Mouse (Mus musculus): Measurements from ENCODE around the gene Selenom. TPM values are rescaled to one million over a fixed set of nuclear protein-coding genes. Genes with fewer than 3 reads are reported as not detected.
A peak's percentile ranks its signal among the peaks of the same experiment; 100 is the strongest.

Selenom gene
- polyA plus RNA-seq, 1 experiment from 2014 or later = 42.0 TPM

- peaks cover 7% of the 10 kb centered on the region; the same call in 1 of the 2 replicates for H3K4me1 ChIP-seq (ENCODE audit: control insufficient read depth, insufficient read depth, low read length)
- H3K9ac ChIP-seq (ENCODE audit: low read length) = peak overlapping the region; percentile 55; the same call in 1 of the 2 replicates
- 55% methylated on average over 13 of the region's 13 CpGs for WGBS
- 0 out of 2 replicates have a peak, but pooled peaks cover 10% of the 10 kb centered on the region for H3K36me3 ChIP-seq (ENCODE audit: control insufficient read depth, insufficient read depth, low read length)
- no peak for DNase-seq (ENCODE audit: low spot score)
- H3K9me3 ChIP-seq (replicated peaks; ENCODE audit: control insufficient read depth, low read length) = no peaks in the 10 kb centered on the region
- H3K27ac ChIP-seq (ENCODE audit: low read depth, low read length) = no peak overlapping the region
- 0 out of 2 replicates have a peak, but pooled peaks cover 12% of the 10 kb centered on the region for H3K27me3 ChIP-seq (replicated peaks; ENCODE audit: control insufficient read depth, insufficient read depth, low read length)
- H3K4me3 ChIP-seq (ENCODE audit: low read depth, low read length) = peak overlapping the region; percentile 28
- no peak for ATAC-seq
- peak overlapping the region; percentile 65 for H3K4me2 ChIP-seq (ENCODE audit: low read length)
Observed at GRCm38 (mm10) chr11:3517846-3518732, 3.6 kb downstream of the Selenom start.

DNA sequence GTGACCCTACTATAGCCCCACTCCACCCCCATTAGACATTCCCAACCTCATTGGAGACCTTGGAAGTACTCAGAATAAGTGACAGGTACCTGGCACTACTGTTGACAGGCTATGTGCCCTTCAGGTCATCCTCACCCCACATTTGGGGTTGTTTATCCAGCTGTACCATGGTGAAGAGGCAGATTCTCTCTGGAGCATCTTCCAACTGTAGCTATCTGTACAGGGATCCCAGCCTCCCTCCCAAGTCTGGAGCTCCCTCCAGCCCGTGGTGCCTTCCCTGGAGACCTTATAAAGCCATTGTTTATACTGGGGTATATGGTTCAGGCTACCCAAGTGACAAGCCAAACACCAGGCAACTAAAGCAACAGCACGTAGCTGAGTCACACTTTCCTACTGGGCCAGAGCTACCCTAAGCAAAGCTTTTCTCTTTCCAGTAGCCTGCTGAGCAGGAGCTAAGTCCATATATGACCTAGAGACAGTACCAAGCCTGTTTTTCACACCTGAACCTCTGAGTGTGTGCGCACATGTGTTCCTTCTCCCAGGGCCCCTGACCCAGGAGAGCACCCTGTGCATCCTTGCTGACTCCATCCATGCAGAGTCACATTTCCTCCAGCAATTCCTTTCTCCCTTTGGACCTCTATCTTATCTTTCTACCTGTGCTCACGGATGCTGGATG lies 4.7 kb downstream of the Selenom start:
- Histone ChIP-seq H3K9me3 (replicated peaks; ENCODE audit: control insufficient read depth, low read length) (no peaks in the 10 kb centered on the region), H3K27me3 (replicated peaks; ENCODE audit: control insufficient read depth, insufficient read depth, low read length) (0 out of 2 replicates have a peak, but pooled peaks cover 12% of the 10 kb centered on the region), H3K9ac (ENCODE audit: low read length) (no peak overlapping the region), H3K27ac (ENCODE audit: low read depth, low read length) (no peak overlapping the region), H3K4me3 (ENCODE audit: low read depth, low read length) (no peak overlapping the region), H3K36me3 (ENCODE audit: control insufficient read depth, insufficient read depth, low read length) (peaks cover 15% of the 10 kb centered on the region; the same call in 1 of the 2 replicates), H3K4me2 (ENCODE audit: low read length) (no peak overlapping the region), H3K4me1 (ENCODE audit: control insufficient read depth, insufficient read depth, low read length) (peaks cover 7% of the 10 kb centered on the region; the same call in 1 of the 2 replicates)
- WGBS = 76% methylated on average over 4 of the region's 4 CpGs
- ATAC-seq = no peak
- DNase-seq (ENCODE audit: low spot score) = no peak

DNA sequence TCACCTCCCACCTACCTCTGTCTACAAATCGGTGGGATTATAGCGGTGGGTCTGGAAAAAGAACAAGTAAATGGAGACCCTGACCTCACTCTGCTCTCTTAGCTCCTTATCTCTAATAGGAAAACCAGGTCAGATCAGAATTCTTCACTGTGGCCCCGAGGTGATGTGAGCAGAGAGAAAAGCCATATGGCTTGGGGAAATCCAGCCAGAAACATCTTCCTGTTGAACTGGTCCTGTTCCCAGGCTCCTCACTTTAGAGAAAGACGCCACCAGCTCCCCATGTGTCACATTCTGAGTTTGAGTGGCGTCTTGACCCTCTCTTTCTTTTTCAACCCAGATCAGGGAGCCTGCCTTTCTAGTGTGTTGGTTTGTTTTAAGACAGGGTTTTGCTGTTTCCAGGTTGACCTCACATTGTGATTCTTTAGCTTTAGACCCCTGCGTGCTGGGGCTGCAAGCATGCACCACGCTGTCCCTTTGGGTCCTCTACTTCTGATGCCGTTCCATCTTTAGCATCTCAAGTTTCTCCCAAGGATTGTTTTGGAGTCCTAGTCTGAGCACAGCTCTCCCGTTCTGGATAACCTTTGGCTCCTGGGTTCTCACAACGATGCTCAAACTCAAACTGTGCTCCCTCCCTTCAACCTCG lies 5.4 kb downstream of the Selenom start:
- Histone ChIP-seq H3K9ac (ENCODE audit: low read length) (no peak overlapping the region), H3K36me3 (ENCODE audit: control insufficient read depth, insufficient read depth, low read length) (peaks cover 21% of the 10 kb centered on the region), H3K4me1 (ENCODE audit: control insufficient read depth, insufficient read depth, low read length) (peaks cover 7% of the 10 kb centered on the region; the same call in 1 of the 2 replicates), H3K4me2 (ENCODE audit: low read length) (no peak overlapping the region), H3K4me3 (ENCODE audit: low read depth, low read length) (no peak overlapping the region), H3K27me3 (replicated peaks; ENCODE audit: control insufficient read depth, insufficient read depth, low read length) (0 out of 2 replicates have a peak, but pooled peaks cover 12% of the 10 kb centered on the region), H3K27ac (ENCODE audit: low read depth, low read length) (no peak overlapping the region), H3K9me3 (replicated peaks; ENCODE audit: control insufficient read depth, low read length) (no peaks in the 10 kb centered on the region)
- 86% methylated on average over 11 of the region's 11 CpGs for WGBS
- ATAC-seq (no peak), DNase-seq (ENCODE audit: low spot score) (no peak)

DNA sequence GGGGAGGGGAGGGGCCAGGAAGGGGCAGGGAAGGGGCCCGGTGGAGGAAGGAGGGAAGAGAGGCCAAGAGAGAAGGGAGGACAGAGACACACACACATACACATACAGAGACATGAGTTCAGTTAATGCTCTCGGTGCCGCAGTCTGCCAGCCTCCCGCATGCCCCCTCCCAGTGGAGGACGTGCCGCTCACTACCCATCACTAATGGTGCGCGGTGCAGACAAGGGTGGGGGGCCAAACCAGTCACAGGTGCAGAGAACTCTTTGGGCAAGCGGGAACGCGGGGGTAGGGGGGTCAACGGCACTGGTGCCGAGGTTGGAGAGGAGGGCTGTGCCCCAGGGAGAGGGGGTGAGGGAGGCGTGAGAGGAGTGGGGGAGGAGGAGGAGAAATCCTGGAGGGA lies 6.4 kb downstream of the Selenom start:
- no peak for DNase-seq (ENCODE audit: low spot score)
- 0 out of 2 replicates have a peak, but pooled peaks cover 11% of the 10 kb centered on the region for H3K27me3 ChIP-seq (replicated peaks; ENCODE audit: control insufficient read depth, insufficient read depth, low read length)
- WGBS = 82% methylated on average over 14 of the region's 14 CpGs
- H3K4me2 ChIP-seq (ENCODE audit: low read length) = no peak overlapping the region
- no peak overlapping the region for H3K27ac ChIP-seq (ENCODE audit: low read depth, low read length)
- no peak for ATAC-seq
- peaks cover 3% of the 10 kb centered on the region; the same call in 1 of the 2 replicates for H3K4me1 ChIP-seq (ENCODE audit: control insufficient read depth, insufficient read depth, low read length)
- H3K36me3 ChIP-seq (ENCODE audit: control insufficient read depth, insufficient read depth, low read length) = peaks cover 28% of the 10 kb centered on the region
- H3K9ac ChIP-seq (ENCODE audit: low read length) = no peak overlapping the region
- no peaks in the 10 kb centered on the region for H3K9me3 ChIP-seq (replicated peaks; ENCODE audit: control insufficient read depth, low read length)
- H3K4me3 ChIP-seq (ENCODE audit: low read depth, low read length) = no peak overlapping the region

- WGBS = 91% methylated on average over 23 of the region's 23 CpGs
- H3K36me3 ChIP-seq (ENCODE audit: control insufficient read depth, insufficient read depth, low read length) = peaks cover 34% of the 10 kb centered on the region
- H3K9ac ChIP-seq (ENCODE audit: low read length) = no peak overlapping the region
- DNase-seq (ENCODE audit: low spot score) (no peak), ATAC-seq (no peak)
- H3K9me3 ChIP-seq (replicated peaks; ENCODE audit: control insufficient read depth, low read length) = no peaks in the 10 kb centered on the region
- H3K4me2 ChIP-seq (ENCODE audit: low read length) = no peak overlapping the region
- H3K4me1 ChIP-seq (ENCODE audit: control insufficient read depth, insufficient read depth, low read length) = peaks cover 3% of the 10 kb centered on the region; the same call in 1 of the 2 replicates
- no peak overlapping the region for H3K27ac ChIP-seq (ENCODE audit: low read depth, low read length)
- no peak overlapping the region for H3K4me3 ChIP-seq (ENCODE audit: low read depth, low read length)
- 0 out of 2 replicates have a peak, but pooled peaks cover 6% of the 10 kb centered on the region for H3K27me3 ChIP-seq (replicated peaks; ENCODE audit: control insufficient read depth, insufficient read depth, low read length)
Observed at GRCm38 (mm10) chr11:3521339-3522224, 7.1 kb downstream of the Selenom start.

DNA sequence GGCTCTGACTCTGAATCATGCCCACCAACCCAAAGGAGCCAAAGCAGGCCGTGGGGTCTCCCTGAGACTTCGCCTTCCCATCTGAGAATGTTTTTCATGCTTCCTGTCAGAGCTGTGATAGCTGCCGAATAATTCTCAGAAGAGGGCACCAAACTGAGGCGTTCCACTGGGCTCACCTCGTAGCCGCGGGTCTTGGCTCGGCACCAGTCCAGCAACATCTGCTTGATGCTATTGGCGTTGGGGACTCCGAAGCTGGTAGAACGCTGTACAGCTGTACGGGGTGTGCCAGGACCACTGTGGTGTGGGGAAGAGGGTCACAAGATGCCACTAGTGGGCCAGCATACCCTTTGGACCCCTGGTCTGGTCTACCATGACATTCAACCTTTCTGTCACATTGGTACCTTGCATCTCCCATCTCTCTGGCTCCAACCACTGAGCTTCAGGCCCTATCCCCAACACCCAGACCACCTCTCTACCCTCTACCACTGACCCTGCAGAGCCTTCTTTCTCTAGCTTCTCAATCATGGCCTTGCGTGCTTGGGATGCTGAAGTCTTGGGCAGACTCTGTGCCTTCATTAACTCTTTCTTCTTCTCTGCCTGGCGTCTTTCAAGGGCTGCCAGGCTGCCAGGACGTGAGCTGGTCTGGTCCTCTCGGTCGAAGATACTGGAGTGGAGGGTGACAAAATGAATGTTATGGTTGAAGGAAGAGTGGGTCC lies 8.0 kb downstream of the Selenom start:
- Histone ChIP-seq H3K9ac (ENCODE audit: low read length) (no peak overlapping the region), H3K4me3 (ENCODE audit: low read depth, low read length) (no peak overlapping the region), H3K4me2 (ENCODE audit: low read length) (no peak overlapping the region), H3K36me3 (ENCODE audit: control insufficient read depth, insufficient read depth, low read length) (peaks cover 38% of the 10 kb centered on the region), H3K27me3 (replicated peaks; ENCODE audit: control insufficient read depth, insufficient read depth, low read length) (0 out of 2 replicates have a peak, but pooled peaks cover 6% of the 10 kb centered on the region), H3K4me1 (ENCODE audit: control insufficient read depth, insufficient read depth, low read length) (peaks cover 3% of the 10 kb centered on the region; the same call in 1 of the 2 replicates), H3K9me3 (replicated peaks; ENCODE audit: control insufficient read depth, low read length) (no peaks in the 10 kb centered on the region), H3K27ac (ENCODE audit: low read depth, low read length) (no peak overlapping the region)
- DNase-seq (ENCODE audit: low spot score) = no peak
- WGBS = 94% methylated on average over 17 of the region's 17 CpGs
- no peak for ATAC-seq

GRCm38 (mm10) chr11:3523840-3524582 lies 9.5 kb downstream of the Selenom start:
- no peaks in the 10 kb centered on the region for H3K27me3 ChIP-seq (replicated peaks; ENCODE audit: control insufficient read depth, insufficient read depth, low read length)
- H3K27ac ChIP-seq (ENCODE audit: low read depth, low read length) = no peak overlapping the region
- no peaks in the 10 kb centered on the region for H3K4me1 ChIP-seq (ENCODE audit: control insufficient read depth, insufficient read depth, low read length)
- no peak overlapping the region for H3K9ac ChIP-seq (ENCODE audit: low read length)
- no peak overlapping the region for H3K4me3 ChIP-seq (ENCODE audit: low read depth, low read length)
- peaks cover 50% of the 10 kb centered on the region for H3K36me3 ChIP-seq (ENCODE audit: control insufficient read depth, insufficient read depth, low read length)
- DNase-seq (ENCODE audit: low spot score) (no peak), ATAC-seq (no peak)
- H3K9me3 ChIP-seq (replicated peaks; ENCODE audit: control insufficient read depth, low read length) = no peaks in the 10 kb centered on the region
- 83% methylated on average over 7 of the region's 7 CpGs for WGBS
- H3K4me2 ChIP-seq (ENCODE audit: low read length) = no peak overlapping the region
